Mouse (Mus musculus): ENCODE results near the gene Sgpp1. TPM values are rescaled to one million over a fixed set of nuclear protein-coding genes. Genes with fewer than 3 reads are reported as not detected.

Sgpp1 gene
- total and polyA plus RNA-seq, 2 experiments from 2014 or later, result 15.2 to 35.9 TPM

GRCm38 (mm10) chr12:75766885-75767317 is 31.4 kb upstream of the Sgpp1 start:
- H3K36me3 ChIP-seq (ENCODE audit: insufficient read depth, low read length), result no peaks in the 10 kb centered on the region
- 69% methylated on average over 8 of the region's 8 CpGs for WGBS
- DNase-seq (ENCODE audit: low spot score), result no peak
- H3K4me3 ChIP-seq (ENCODE audit: low read depth, low read length), result no peak overlapping the region
- H3K9ac ChIP-seq (replicated peaks; ENCODE audit: low read length, poor library complexity, severe bottlenecking), result no peak overlapping the region
- no peaks in the 10 kb centered on the region for H3K9me3 ChIP-seq (ENCODE audit: low read length)
- H3K27me3 ChIP-seq (ENCODE audit: insufficient read depth, low read length), result no peaks in the 10 kb centered on the region
- no peaks in the 10 kb centered on the region for H3K4me1 ChIP-seq (ENCODE audit: insufficient read depth, low read length)
- no peak overlapping the region for H3K4me2 ChIP-seq (ENCODE audit: low read depth, low read length, poor library complexity, severe bottlenecking)
- TF ChIP-seq CTCF (IDR thresholded peaks at IDR 0.05), result no peak
- no peak for ATAC-seq (ENCODE audit: low FRiP score)
- H3K27ac ChIP-seq (ENCODE audit: low read depth, low read length), result no peak overlapping the region

- no peaks in the 10 kb centered on the region for H3K36me3 ChIP-seq (ENCODE audit: insufficient read depth, low read length)
- no peaks in the 10 kb centered on the region for H3K27me3 ChIP-seq (ENCODE audit: insufficient read depth, low read length)
- ATAC-seq (ENCODE audit: low FRiP score) (no peak), DNase-seq (ENCODE audit: low spot score) (no peak)
- TF ChIP-seq CTCF (IDR thresholded peaks at IDR 0.05), result no peak
- no peak overlapping the region for H3K4me3 ChIP-seq (ENCODE audit: low read depth, low read length)
- no peaks in the 10 kb centered on the region for H3K9me3 ChIP-seq (ENCODE audit: low read length)
- no peaks in the 10 kb centered on the region for H3K4me1 ChIP-seq (ENCODE audit: insufficient read depth, low read length)
- H3K4me2 ChIP-seq (ENCODE audit: low read depth, low read length, poor library complexity, severe bottlenecking), result no peak overlapping the region
- no peak overlapping the region for H3K9ac ChIP-seq (replicated peaks; ENCODE audit: low read length, poor library complexity, severe bottlenecking)
- 54% methylated on average over 6 of the region's 6 CpGs for WGBS
- no peak overlapping the region for H3K27ac ChIP-seq (ENCODE audit: low read depth, low read length)
Measured at GRCm38 (mm10) chr12:75766395-75766794, 30.9 kb upstream of the Sgpp1 start.

GRCm38 (mm10) chr12:75765751-75766150 is 30.2 kb upstream of the Sgpp1 start:
- DNase-seq (ENCODE audit: low spot score) (no peak), ATAC-seq (ENCODE audit: low FRiP score) (no peak)
- 79% methylated on average over 3 of the region's 3 CpGs for WGBS
- Histone ChIP-seq H3K9me3 (ENCODE audit: low read length) (no peaks in the 10 kb centered on the region), H3K27me3 (ENCODE audit: insufficient read depth, low read length) (no peaks in the 10 kb centered on the region), H3K36me3 (ENCODE audit: insufficient read depth, low read length) (no peaks in the 10 kb centered on the region), H3K4me1 (ENCODE audit: insufficient read depth, low read length) (no peaks in the 10 kb centered on the region), H3K27ac (ENCODE audit: low read depth, low read length) (no peak overlapping the region), H3K4me3 (ENCODE audit: low read depth, low read length) (no peak overlapping the region), H3K9ac (replicated peaks; ENCODE audit: low read length, poor library complexity, severe bottlenecking) (no peak overlapping the region), H3K4me2 (ENCODE audit: low read depth, low read length, poor library complexity, severe bottlenecking) (no peak overlapping the region)
- no peak for TF ChIP-seq CTCF (IDR thresholded peaks at IDR 0.05)

GRCm38 (mm10) chr12:75756387-75756786 is 20.9 kb upstream of the Sgpp1 start:
- H3K36me3 ChIP-seq (ENCODE audit: insufficient read depth, low read length), result no peaks in the 10 kb centered on the region
- DNase-seq (ENCODE audit: low spot score), result no peak
- 88% methylated on average over 2 of the region's 2 CpGs for WGBS
- no peak for ATAC-seq (ENCODE audit: low FRiP score)
- H3K9ac ChIP-seq (replicated peaks; ENCODE audit: low read length, poor library complexity, severe bottlenecking), result no peak overlapping the region
- no peaks in the 10 kb centered on the region for H3K27me3 ChIP-seq (ENCODE audit: insufficient read depth, low read length)
- H3K4me3 ChIP-seq (ENCODE audit: low read depth, low read length), result no peak overlapping the region
- H3K4me1 ChIP-seq (ENCODE audit: insufficient read depth, low read length), result no peaks in the 10 kb centered on the region
- no peak overlapping the region for H3K27ac ChIP-seq (ENCODE audit: low read depth, low read length)
- H3K4me2 ChIP-seq (ENCODE audit: low read depth, low read length, poor library complexity, severe bottlenecking), result no peak overlapping the region
- H3K9me3 ChIP-seq (ENCODE audit: low read length), result no peaks in the 10 kb centered on the region
- TF ChIP-seq CTCF (IDR thresholded peaks at IDR 0.05), result no peak

GRCm38 (mm10) chr12:75753730-75754129 is 18.2 kb upstream of the Sgpp1 start:
- TF ChIP-seq CTCF (IDR thresholded peaks at IDR 0.05), result no peak
- Histone ChIP-seq H3K9ac (replicated peaks; ENCODE audit: low read length, poor library complexity, severe bottlenecking) (no peak overlapping the region), H3K4me3 (ENCODE audit: low read depth, low read length) (no peak overlapping the region), H3K27me3 (ENCODE audit: insufficient read depth, low read length) (no peaks in the 10 kb centered on the region), H3K4me2 (ENCODE audit: low read depth, low read length, poor library complexity, severe bottlenecking) (no peak overlapping the region), H3K4me1 (ENCODE audit: insufficient read depth, low read length) (no peaks in the 10 kb centered on the region), H3K9me3 (ENCODE audit: low read length) (no peaks in the 10 kb centered on the region), H3K36me3 (ENCODE audit: insufficient read depth, low read length) (no peaks in the 10 kb centered on the region), H3K27ac (ENCODE audit: low read depth, low read length) (no peak overlapping the region)
- ATAC-seq (ENCODE audit: low FRiP score), result no peak
- no peak for DNase-seq (ENCODE audit: low spot score)
- WGBS, result 91% methylated on average over 8 of the region's 8 CpGs

- TF ChIP-seq CTCF (IDR thresholded peaks at IDR 0.05), result no peak
- Histone ChIP-seq H3K4me1 (ENCODE audit: insufficient read depth, low read length) (no peaks in the 10 kb centered on the region), H3K4me3 (ENCODE audit: low read depth, low read length) (no peak overlapping the region), H3K9ac (replicated peaks; ENCODE audit: low read length, poor library complexity, severe bottlenecking) (no peak overlapping the region), H3K27me3 (ENCODE audit: insufficient read depth, low read length) (no peaks in the 10 kb centered on the region), H3K36me3 (ENCODE audit: insufficient read depth, low read length) (no peaks in the 10 kb centered on the region), H3K4me2 (ENCODE audit: low read depth, low read length, poor library complexity, severe bottlenecking) (no peak overlapping the region), H3K9me3 (ENCODE audit: low read length) (no peaks in the 10 kb centered on the region), H3K27ac (ENCODE audit: low read depth, low read length) (no peak overlapping the region)
- DNase-seq (ENCODE audit: low spot score), result no peak
- no peak for ATAC-seq (ENCODE audit: low FRiP score)
- 81% methylated on average over 3 of the region's 3 CpGs for WGBS
Measured at GRCm38 (mm10) chr12:75752077-75752476, 16.5 kb upstream of the Sgpp1 start.
